Mouse (Mus musculus) cerebellum, adult 2 months (tissue): ENCODE results near the gene Etfb. TPM values are rescaled to one million over a fixed set of nuclear protein-coding genes. Genes with fewer than 3 reads are reported as not detected.

Experiments used
- DNase-seq, 2 experiments: peaks; one replicate each; pipeline ENCODE4 v3.0.0; 2021
- H3K27ac ChIP-seq: fragments of 200-500 bp; 2 replicates; pipeline ENCODE4 v1.5.1; 2012; ENCODE audit warnings: low read length, control low read depth, inconsistent platforms; ENCODE audit not compliant: insufficient read depth
- H3K27me3 ChIP-seq: fragments of 200-500 bp; 2 replicates; pipeline ENCODE4 v1.6.1; 2012; ENCODE audit warnings: inconsistent platforms, mild to moderate bottlenecking, low read length, moderate library complexity; ENCODE audit not compliant: control insufficient read depth, insufficient read depth
- H3K4me1 ChIP-seq: fragments of 200-500 bp; 2 replicates; pipeline ENCODE4 v1.6.1; 2011; ENCODE audit warnings: low read length; ENCODE audit not compliant: control insufficient read depth, insufficient read depth
- H3K4me3 ChIP-seq: fragments of 200-500 bp; replicated peaks from 2 replicates; pipeline ENCODE3; 2011; ENCODE audit warnings: mild to moderate bottlenecking, low read depth, low read length, control low read depth; ENCODE audit not compliant: insufficient read depth
- CTCF ChIP-seq: fragments of 200-500 bp; IDR thresholded peaks from 2 replicates; pipeline ENCODE4 v1.5.1; 2011; ENCODE audit warnings: low read depth, mild to moderate bottlenecking, control low read depth, low read length, moderate library complexity, borderline replicate concordance; ENCODE audit not compliant: insufficient read depth
- POLR2A ChIP-seq: fragments of 200-500 bp; IDR thresholded peaks from 2 replicates; pipeline ENCODE4 v1.6.1; 2011; ENCODE audit warnings: low read length, control low read depth, borderline replicate concordance; ENCODE audit not compliant: insufficient read depth
- WGBS: fragments of 180-500 bp; shearing (Covaris S2); methylation state at CpG from one replicate; pipeline ENCODE4 v1.1.7; 2018; 5-methylcytosine and 5-hydroxymethylcytosine counted together
- polyA plus RNA-seq: library from polyadenylated mRNA; depleted of rRNA; stranded (reverse); fragments of >200 nt; gene quantifications from 2 replicates; pipeline ENCODE4 v1.2.3, GENCODE M21; 2012

Etfb gene
- polyA plus RNA-seq, 1 experiment, result 102 TPM

DNA sequence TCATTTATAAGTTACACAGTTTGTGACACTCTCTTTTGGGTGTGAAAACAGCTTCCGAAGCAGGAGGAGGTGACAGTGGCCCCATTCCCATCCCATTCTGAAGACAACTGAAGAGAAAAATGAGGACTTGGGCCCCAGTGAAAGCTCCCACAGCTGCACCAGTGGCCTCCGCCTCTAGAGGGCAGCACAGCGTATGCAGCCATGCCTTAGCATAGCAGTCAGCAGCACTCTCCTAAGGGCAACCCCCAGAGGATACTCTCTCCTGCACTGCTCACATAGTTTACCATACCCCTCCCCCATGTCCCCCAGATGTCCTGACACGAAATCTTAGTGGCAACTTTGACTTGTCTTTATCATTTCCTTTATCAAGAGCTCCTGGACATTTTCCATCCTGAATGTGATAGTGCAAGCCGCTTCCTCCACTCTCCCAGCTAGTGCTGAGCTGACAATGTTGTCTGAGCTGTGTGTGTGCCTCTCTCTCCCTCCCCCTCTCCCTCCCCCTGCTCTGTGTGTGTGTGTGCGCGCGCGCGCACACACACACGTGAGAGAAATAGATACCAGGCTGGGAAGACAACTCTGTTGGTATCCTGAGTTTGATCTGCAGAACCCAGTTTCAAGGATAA, 20.8 kb upstream of the Etfb start:
- 13% methylated on average over 11 of the region's 11 CpGs for WGBS
- DNase-seq, result peak; percentile 70 to 81
- no peak overlapping the region for H3K27ac ChIP-seq

DNA sequence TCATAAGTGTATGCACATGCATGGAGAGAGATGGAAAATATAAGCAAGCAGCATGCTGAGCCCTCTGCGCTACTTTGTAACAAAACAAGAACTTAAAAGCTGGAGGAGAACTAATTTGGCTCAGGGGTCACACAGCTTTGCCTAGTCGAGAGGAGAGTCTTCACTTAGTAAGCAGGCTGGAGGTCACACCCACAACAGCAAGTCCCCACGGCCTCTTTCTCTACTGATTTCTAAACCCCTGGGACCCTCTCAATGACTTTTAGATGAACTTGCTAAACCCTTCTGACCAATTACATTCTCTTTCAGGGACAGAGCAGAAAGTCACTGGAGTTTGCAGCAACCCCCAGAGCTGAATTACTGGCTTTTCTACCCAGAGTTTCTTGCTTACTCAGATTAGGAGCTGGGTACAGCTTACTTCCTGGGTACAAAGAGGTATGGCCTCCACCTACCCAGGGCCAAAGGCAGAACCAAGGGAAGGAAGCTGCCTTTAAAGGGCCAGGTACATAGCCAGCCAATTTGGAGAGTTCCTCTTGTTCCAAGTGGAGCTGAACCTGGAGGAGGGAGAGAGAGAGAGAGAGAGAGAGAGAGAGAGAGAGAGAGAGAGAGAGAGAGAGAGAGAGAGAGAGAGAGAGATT, 19.8 kb upstream of the Etfb start:
- Histone ChIP-seq H3K27ac (no peak overlapping the region), H3K4me3 (no peak overlapping the region)

More for the DNA sequence above, 20.8 kb upstream of the Etfb start:
- TF ChIP-seq POLR2A, result no peak
- peak; percentile 95 for TF ChIP-seq CTCF
- Histone ChIP-seq H3K27me3 (no peaks in the 10 kb centered on the region), H3K4me1 (no peaks in the 10 kb centered on the region), H3K4me3 (no peak overlapping the region)

DNA sequence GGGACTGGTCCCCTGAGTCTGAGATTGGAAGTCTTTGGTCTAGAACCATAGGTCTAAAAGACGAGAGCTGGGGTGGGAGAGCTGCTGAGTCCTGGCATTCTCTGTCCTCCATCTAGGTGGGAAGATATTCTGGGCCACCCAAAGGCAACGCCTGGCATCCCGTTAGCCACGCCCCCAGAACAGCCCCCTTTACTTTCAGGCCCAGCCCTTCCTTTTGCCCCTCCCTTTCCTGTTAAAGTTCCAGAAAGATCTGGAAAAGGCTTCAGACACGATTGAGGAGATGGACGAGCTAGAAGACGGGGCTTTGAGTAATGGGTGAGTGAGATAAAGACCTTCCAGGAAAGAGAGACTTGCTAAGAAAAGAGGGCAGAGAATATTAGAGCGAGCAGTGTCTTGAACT, 16.5 kb upstream of the Etfb start, which contains the start of gene Lim2:
TSS of gene Lim2 (plus strand) at position 265 of the 400 bp plus-strand sequence.
- H3K27me3 ChIP-seq, result no peaks in the 10 kb centered on the region
- H3K4me1 ChIP-seq, result no peaks in the 10 kb centered on the region
- H3K27ac ChIP-seq, result no peak within 1 kb of the TSS
- no peak for DNase-seq
- no peak within 1 kb of the TSS for H3K4me3 ChIP-seq
- WGBS, result 75% methylated on average over 8 of the region's 8 CpGs
- TF ChIP-seq CTCF (no peak), POLR2A (no peak)

More for the DNA sequence above, 19.8 kb upstream of the Etfb start:
- no peaks in the 10 kb centered on the region for H3K27me3 ChIP-seq
- TF ChIP-seq POLR2A, result no peak
- no peak for TF ChIP-seq CTCF
- DNase-seq, result no peak
- 66% methylated on average over 3 of the region's 3 CpGs for WGBS
- H3K4me1 ChIP-seq, result no peaks in the 10 kb centered on the region

DNA sequence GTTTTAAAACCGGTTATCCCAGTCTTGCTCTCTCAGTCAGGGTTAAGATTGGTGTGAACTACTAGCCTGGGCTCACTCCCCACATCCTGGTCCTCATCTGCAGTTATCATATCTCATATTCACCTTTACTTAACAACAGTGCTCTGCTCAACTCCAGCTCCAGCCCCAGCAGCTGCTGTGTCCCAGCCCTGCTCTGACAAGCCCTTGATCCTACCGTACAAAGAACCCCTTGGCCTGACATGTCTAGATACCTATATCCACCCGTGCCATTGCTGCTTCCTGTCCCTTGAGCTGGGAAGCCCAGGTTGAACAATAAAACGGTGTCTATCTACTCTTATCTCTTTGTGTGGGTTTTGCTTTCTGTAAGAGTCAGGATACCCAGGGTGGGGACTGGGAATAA, 14.4 kb upstream of the Etfb start:
- no peak overlapping the region for H3K27ac ChIP-seq
- WGBS, result 64% methylated on average over 4 of the region's 4 CpGs

DNA sequence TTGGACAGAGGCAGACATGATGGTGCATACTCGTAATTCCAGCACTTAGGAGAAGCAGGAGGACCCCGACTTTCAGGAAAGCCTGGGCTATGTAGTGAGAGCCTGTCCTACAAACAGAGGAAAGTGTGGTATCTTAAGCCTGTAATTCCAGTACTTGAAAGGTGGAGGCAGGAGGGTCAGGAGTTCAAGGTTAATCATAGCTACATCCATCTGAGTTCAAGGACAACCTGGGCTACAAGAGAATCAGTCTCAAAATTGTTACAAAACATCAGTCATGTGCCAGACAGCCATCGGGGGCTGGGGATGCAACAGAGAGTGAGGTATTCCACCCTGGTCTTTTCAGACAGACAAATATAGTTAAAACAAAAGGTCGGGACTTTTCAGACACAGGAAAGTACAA, 11.0 kb upstream of the Etfb start:
- no peaks in the 10 kb centered on the region for H3K4me1 ChIP-seq
- TF ChIP-seq CTCF (no peak), POLR2A (no peak)
- WGBS, result 65% methylated on average over 4 of the region's 4 CpGs
- no peaks in the 10 kb centered on the region for H3K27me3 ChIP-seq
- H3K27ac ChIP-seq, result no peak overlapping the region
- no peak for DNase-seq
- no peak overlapping the region for H3K4me3 ChIP-seq

More for the DNA sequence above, 14.4 kb upstream of the Etfb start:
- no peak for TF ChIP-seq POLR2A
- H3K4me3 ChIP-seq, result no peak overlapping the region
- no peak for DNase-seq
- H3K4me1 ChIP-seq, result no peaks in the 10 kb centered on the region
- no peaks in the 10 kb centered on the region for H3K27me3 ChIP-seq

DNA sequence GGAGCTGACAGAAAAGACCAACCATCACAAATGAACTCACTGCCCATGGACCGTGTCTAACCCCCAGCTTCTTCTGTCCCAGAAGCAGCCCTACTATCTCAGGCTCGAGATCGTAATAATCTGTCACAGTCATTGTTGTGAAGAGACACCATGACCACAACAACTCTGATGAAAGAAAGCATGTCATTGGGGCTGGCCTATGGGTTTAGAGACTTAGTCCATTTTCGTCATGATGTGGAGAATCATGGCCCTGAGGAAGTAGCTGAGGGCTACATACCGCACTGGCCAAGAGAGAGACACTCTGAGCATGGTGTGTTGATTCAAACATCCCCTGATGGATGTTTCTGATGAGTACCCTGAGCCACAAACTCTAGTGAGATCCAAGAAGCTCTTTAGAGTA, 9.2 kb upstream of the Etfb start:
- DNase-seq, result no peak
- TF ChIP-seq POLR2A (no peak), CTCF (no peak)
- Histone ChIP-seq H3K4me1 (no peaks in the 10 kb centered on the region), H3K27me3 (no peaks in the 10 kb centered on the region), H3K27ac (no peak overlapping the region), H3K4me3 (no peak overlapping the region)
- 75% methylated on average over 5 of the region's 5 CpGs for WGBS

DNA sequence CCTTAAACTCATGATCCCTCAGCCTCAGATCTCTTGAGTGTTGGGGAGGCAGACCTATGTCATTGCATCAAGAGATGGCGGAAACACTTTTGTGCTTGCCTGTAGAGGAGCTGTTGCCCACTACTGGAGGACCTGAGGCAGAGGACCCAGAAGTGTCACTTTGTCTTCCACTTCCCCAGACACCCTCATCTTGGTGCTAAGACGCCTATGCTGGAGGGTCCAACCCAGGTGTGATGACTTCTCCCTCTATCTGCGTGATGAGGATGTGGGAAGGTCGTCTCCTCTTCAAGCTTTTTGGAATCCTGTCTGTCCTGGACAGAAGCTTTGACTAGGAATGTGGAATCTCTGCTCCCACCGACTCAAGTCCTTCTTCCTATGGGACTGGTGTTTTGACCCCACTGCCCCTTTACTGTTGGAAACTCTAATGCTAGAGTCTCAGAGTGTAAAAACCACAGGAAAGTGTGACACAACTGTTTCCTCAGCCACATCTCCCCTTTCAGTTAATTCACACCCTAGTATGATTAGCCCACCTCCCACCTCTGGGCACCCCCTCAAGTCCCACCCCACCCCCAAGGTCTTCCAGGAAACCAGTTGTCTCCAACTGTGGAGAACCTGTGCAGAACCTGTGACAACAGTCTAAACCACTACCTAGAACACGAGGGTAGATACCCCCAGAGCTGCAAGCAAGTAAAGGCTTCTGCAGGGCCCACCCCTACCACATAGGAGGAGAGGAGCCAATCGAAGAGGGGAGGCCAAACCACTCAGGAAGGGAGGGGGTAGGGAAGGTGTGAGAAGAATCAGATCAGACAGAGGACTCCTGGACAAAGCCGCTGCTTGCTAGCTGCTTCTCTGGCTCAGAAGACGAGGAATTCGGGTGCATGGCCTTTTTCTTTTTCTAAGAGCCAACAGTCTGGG, 7.3 kb upstream of the Etfb start, which contains the start of gene Nkg7:
TSS of gene Nkg7 (plus strand) at position 733 of the 915 bp plus-strand sequence.
- no peak within 1 kb of the TSS for H3K27ac ChIP-seq
- H3K4me3 ChIP-seq, result no peak within 1 kb of the TSS
- DNase-seq, result no peak
- H3K4me1 ChIP-seq, result no peaks in the 10 kb centered on the region
- H3K27me3 ChIP-seq, result no peaks in the 10 kb centered on the region
- TF ChIP-seq POLR2A, result no peak
- no peak for TF ChIP-seq CTCF
- 66% methylated on average over 10 of the region's 10 CpGs for WGBS
